Mouse (Mus musculus) liver, embryonic 14.5 days (tissue): Measurements from ENCODE around the gene Carm1. TPM values are rescaled to one million over a fixed set of nuclear protein-coding genes. Genes with fewer than 3 reads are reported as not detected.

Source experiments
- ATAC-seq: fragments of 200-750 bp; cut with Nextera tagmentation; 2 replicates; pipeline ENCODE4 v1.8.0; 2017; ENCODE audit warnings: moderate number of reproducible peaks, mild to moderate bottlenecking, moderate library complexity; ENCODE audit not compliant: insufficient read depth
- DNase-seq, 3 experiments: peaks; one replicate each; pipeline ENCODE4 v3.0.0-alpha.2; 2012 to 2013; ENCODE audit warnings: low read depth in 3 of 3, low spot score in 3 of 3
- H3K27ac ChIP-seq: fragments of 300-500 bp; sonication (generic); 2 replicates; pipeline ENCODE4 v1.5.1; 2014; ENCODE audit warnings: moderate library complexity, mild to moderate bottlenecking, control low read depth, inconsistent platforms
- H3K27me3 ChIP-seq: fragments of 300-500 bp; sonication (generic); 2 replicates; pipeline ENCODE4 v1.6.1; 2014; ENCODE audit warnings: mild to moderate bottlenecking, low read length, moderate library complexity; ENCODE audit not compliant: control insufficient read depth, insufficient read depth
- H3K36me3 ChIP-seq: fragments of 300-500 bp; sonication (generic); replicated peaks from 2 replicates; pipeline ENCODE4 v1.6.1; 2014; ENCODE audit warnings: low read depth; ENCODE audit not compliant: control insufficient read depth, insufficient read depth
- H3K4me1 ChIP-seq, 2 experiments: fragments of 200-500 bp in 1 of 2; fragments of 300-500 bp in 1 of 2; sonication (generic) in 1 of 2; replicated peaks; 2 replicates each; pipeline ENCODE4 v1.6.1; 2012 to 2014; ENCODE audit warnings: antibody characterized with exemption in 1 of 2, inconsistent platforms in 1 of 2, low read length in 1 of 2; ENCODE audit not compliant: control insufficient read depth in 2 of 2, insufficient read depth in 2 of 2
- H3K4me2 ChIP-seq: fragments of 300-500 bp; sonication (generic); 2 replicates; pipeline ENCODE4 v1.6.1; 2014; ENCODE audit warnings: low read depth, mild to moderate bottlenecking, control low read depth, moderate library complexity
- H3K4me3 ChIP-seq, 2 experiments: fragments of 200-500 bp in 1 of 2; fragments of 300-500 bp in 1 of 2; sonication (generic) in 1 of 2; 2 replicates each; pipeline ENCODE4 v1.5.1; 2012 to 2014; ENCODE audit warnings: low read depth in 2 of 2, low read length in 2 of 2, mild to moderate bottlenecking in 2 of 2, control low read depth in 1 of 2, inconsistent platforms in 1 of 2, moderate library complexity in 1 of 2; ENCODE audit not compliant: insufficient read depth in 1 of 2
- H3K9ac ChIP-seq: fragments of 300-500 bp; sonication (generic); replicated peaks from 2 replicates; pipeline ENCODE4 v1.6.1; 2014; ENCODE audit warnings: mild to moderate bottlenecking, control low read depth, moderate library complexity
- H3K9me3 ChIP-seq: fragments of 300-500 bp; sonication (generic); 2 replicates; pipeline ENCODE4 v1.6.1; 2016; ENCODE audit warnings: low read length, mixed read lengths; ENCODE audit not compliant: control insufficient read depth
- CTCF ChIP-seq: IDR thresholded peaks from 2 replicates; pipeline ENCODE4 v1.5.1; 2016; ENCODE audit warnings: antibody characterized with exemption, low read depth, control low read depth
- EP300 ChIP-seq: IDR thresholded peaks from 2 replicates; pipeline ENCODE4 v1.6.1; 2016; ENCODE audit warnings: antibody characterized with exemption, low read depth
- WGBS: fragments of 180-500 bp; shearing (Covaris S2); extraction: QIAGEN DNeasy Blood & Tissue Kit; methylation state at CpG from one replicate; pipeline ENCODE4 v1.1.7; 2014; ENCODE audit not compliant: insufficient replicate concordance; 5-methylcytosine and 5-hydroxymethylcytosine counted together
- polyA plus RNA-seq, 2 experiments: library from polyadenylated mRNA; depleted of rRNA in 1 of 2; stranded (reverse) in 1 of 2; unstranded in 1 of 2; fragments of >200 nt; fragmentation: Nextera tagmentation in 1 of 2; extraction: Ambion mirVana in 1 of 2; gene quantifications; 2 replicates each; pipeline versions ENCODE4 v1.2.1 to v1.2.3; 2012 to 2014

Carm1 gene
- polyA plus RNA-seq (2012; rRNA removed) (25.6 and 26.4 TPM in 2 replicates), polyA plus RNA-seq (2014; fragmentation: Nextera tagmentation; extraction: Ambion mirVana) (13.6 and 17.1 TPM in 2 replicates)

GRCm38 (mm10) chr9:21546789-21547074 is at the start of gene Carm1:
Gene Carm1 (plus strand): TSS chr9:21546894.
- H3K27ac ChIP-seq = peak within 1 kb of the TSS; percentile 82
- ATAC-seq (no peak), DNase-seq (no peak)
- no peak for TF ChIP-seq CTCF
- TF ChIP-seq EP300 = no peak
- peak within 1 kb of the TSS; percentile 85 for H3K9ac ChIP-seq
- peak within 1 kb of the TSS; percentile 75 to 98 for H3K4me3 ChIP-seq
- peaks cover 7 to 16% of the 10 kb centered on the region in 2 experiments for H3K4me1 ChIP-seq
- H3K36me3 ChIP-seq = peaks cover 7% of the 10 kb centered on the region
- WGBS = under 1% methylated on average over 43 of the region's 52 CpGs
- H3K9me3 ChIP-seq = no peaks in the 10 kb centered on the region
- H3K27me3 ChIP-seq = no peaks in the 10 kb centered on the region
- H3K4me2 ChIP-seq = peak within 1 kb of the TSS; percentile 73

DNA sequence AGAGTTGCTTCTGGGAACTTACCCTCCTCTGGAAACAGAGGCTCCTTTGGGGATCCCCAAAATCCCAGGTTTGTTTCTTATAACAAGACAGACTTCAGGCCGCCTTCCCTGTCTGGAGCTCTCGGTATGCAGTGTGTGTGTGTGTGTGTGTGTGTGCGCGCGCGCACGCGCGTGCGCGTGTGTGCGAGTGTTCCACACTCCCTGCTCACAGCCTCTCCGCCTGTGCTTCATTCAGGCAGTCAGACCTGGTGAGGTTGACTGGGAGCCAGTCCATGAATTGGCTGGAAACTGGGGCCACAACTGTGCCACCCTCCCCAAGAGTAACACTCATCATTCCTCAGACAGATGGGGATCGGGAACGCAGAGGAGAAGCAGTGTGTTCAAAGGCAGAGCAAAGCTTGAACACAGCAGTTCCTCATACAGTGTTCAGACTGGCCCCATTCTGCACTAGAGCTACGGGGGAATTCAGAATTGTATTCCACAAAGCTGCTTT is 49.6 kb upstream of the Carm1 start:
- ATAC-seq (no peak), DNase-seq (no peak)
- 92% methylated on average over 16 of the region's 16 CpGs for WGBS
- H3K36me3 ChIP-seq = peaks cover 18% of the 10 kb centered on the region
- no peak overlapping the region for H3K27ac ChIP-seq
- no peaks in the 10 kb centered on the region for H3K27me3 ChIP-seq
- TF ChIP-seq EP300 = no peak
- TF ChIP-seq CTCF = no peak
- no peak overlapping the region for H3K9ac ChIP-seq
- no peak overlapping the region for H3K4me3 ChIP-seq
- H3K9me3 ChIP-seq = no peaks in the 10 kb centered on the region
- no peaks in the 10 kb centered on the region for H3K4me1 ChIP-seq
- no peak overlapping the region for H3K4me2 ChIP-seq

GRCm38 (mm10) chr9:21497664-21498063 is 49.0 kb upstream of the Carm1 start:
- DNase-seq = no peak
- H3K9me3 ChIP-seq = no peaks in the 10 kb centered on the region
- H3K36me3 ChIP-seq = peaks cover 18% of the 10 kb centered on the region
- H3K27ac ChIP-seq = no peak overlapping the region
- no peak overlapping the region for H3K9ac ChIP-seq
- H3K4me2 ChIP-seq = no peak overlapping the region
- H3K4me3 ChIP-seq = no peak overlapping the region
- no peaks in the 10 kb centered on the region for H3K27me3 ChIP-seq
- TF ChIP-seq CTCF (no peak), EP300 (no peak)
- WGBS = 85% methylated on average over 2 of the region's 2 CpGs
- no peak for ATAC-seq
- no peaks in the 10 kb centered on the region for H3K4me1 ChIP-seq

DNA sequence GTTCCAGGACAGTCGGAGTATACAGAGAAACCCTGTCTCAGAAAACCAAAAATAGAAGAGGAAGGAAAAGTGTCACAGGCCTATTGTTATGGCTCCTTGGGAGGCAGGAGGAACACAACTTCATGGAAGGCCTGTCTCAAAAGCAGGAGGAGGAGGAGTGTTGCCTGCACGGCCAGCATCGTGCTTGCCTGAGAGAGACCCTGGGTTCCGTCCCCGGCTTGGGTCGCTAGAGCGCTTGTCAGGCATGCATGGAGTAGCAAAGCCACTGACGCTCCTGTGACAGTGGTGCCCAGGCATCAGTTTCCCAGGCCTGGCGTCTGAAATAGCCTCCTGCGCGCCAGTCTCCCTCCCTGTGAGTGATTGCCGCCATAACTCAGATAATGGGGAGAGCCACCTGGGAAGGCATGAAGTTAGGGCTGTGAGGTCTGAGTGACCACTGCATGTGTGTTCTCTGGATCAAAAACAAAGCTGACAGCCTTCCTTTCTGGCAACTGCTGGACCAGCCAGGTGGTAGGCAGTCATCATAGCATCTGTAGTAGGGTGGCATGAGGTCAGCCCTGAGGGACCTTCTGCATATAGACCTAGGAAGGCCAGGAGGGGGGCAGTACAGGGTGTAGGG is 48.3 kb upstream of the Carm1 start:
- Histone ChIP-seq H3K4me3 (no peak overlapping the region), H3K4me1 (no peaks in the 10 kb centered on the region), H3K4me2 (no peak overlapping the region), H3K27me3 (no peaks in the 10 kb centered on the region), H3K36me3 (peaks cover 21% of the 10 kb centered on the region), H3K27ac (no peak overlapping the region), H3K9ac (no peak overlapping the region), H3K9me3 (no peaks in the 10 kb centered on the region)
- TF ChIP-seq EP300 = no peak
- WGBS = 88% methylated on average over 12 of the region's 12 CpGs
- ATAC-seq (no peak), DNase-seq (no peak)

GRCm38 (mm10) chr9:21503352-21503751 is 43.3 kb upstream of the Carm1 start:
- DNase-seq = no peak
- no peaks in the 10 kb centered on the region for H3K4me1 ChIP-seq
- H3K9ac ChIP-seq = no peak overlapping the region
- H3K4me2 ChIP-seq = no peak overlapping the region
- no peak for TF ChIP-seq CTCF
- no peak for TF ChIP-seq EP300
- H3K27me3 ChIP-seq = no peaks in the 10 kb centered on the region
- ATAC-seq = no peak
- 91% methylated on average over 8 of the region's 8 CpGs for WGBS
- peaks cover 34% of the 10 kb centered on the region for H3K36me3 ChIP-seq
- H3K27ac ChIP-seq = no peak overlapping the region
- H3K4me3 ChIP-seq = no peak overlapping the region
- H3K9me3 ChIP-seq = no peaks in the 10 kb centered on the region
